Mouse (Mus musculus) ES-Bruce4 (cell line): ENCODE measurements at regions not wholly inside any gene's neighbourhood (a gene's known extent, or its start where the extent isn't known, plus 50 kb on each side); places are given as distances from the start of the nearest gene placed in this dataset.

Source experiments
- H3K27ac ChIP-seq: 2 replicates; pipeline ENCODE4 v1.5.1; 2012; ENCODE audit warnings: low read length, inconsistent platforms; ENCODE audit not compliant: insufficient read depth
- H3K27me3 ChIP-seq: 2 replicates; pipeline ENCODE4 v1.6.1; 2012; ENCODE audit warnings: mild to moderate bottlenecking, low read length, inconsistent platforms; ENCODE audit not compliant: control insufficient read depth, poor library complexity, insufficient read depth, severe bottlenecking
- H3K36me3 ChIP-seq: 2 replicates; pipeline ENCODE4 v1.6.1; 2012; ENCODE audit warnings: inconsistent platforms, mild to moderate bottlenecking, low read length, moderate library complexity; ENCODE audit not compliant: control insufficient read depth, poor library complexity, insufficient read depth, severe bottlenecking
- H3K4me1 ChIP-seq: one replicate; pipeline ENCODE4 v1.8.1; 2011; ENCODE audit warnings: low read length; ENCODE audit not compliant: control insufficient read depth, insufficient read depth
- H3K4me3 ChIP-seq: 2 replicates; pipeline ENCODE4 v1.5.1; 2011; ENCODE audit warnings: low read depth, mild to moderate bottlenecking, low read length
- H3K9ac ChIP-seq: 2 replicates; pipeline ENCODE4 v1.6.1; 2012; ENCODE audit warnings: low read depth, mild to moderate bottlenecking, inconsistent platforms; ENCODE audit not compliant: poor library complexity, severe bottlenecking
- H3K9me3 ChIP-seq: replicated peaks from 2 replicates; pipeline ENCODE4 v1.6.1; 2012; ENCODE audit warnings: mild to moderate bottlenecking, low read length, inconsistent platforms; ENCODE audit not compliant: control insufficient read depth, poor library complexity, insufficient read depth, severe bottlenecking
- CTCF ChIP-seq: IDR thresholded peaks from one replicate; pipeline ENCODE4 v1.8.1; 2011; ENCODE audit warnings: low read depth, low read length
- EP300 ChIP-seq: IDR thresholded peaks from 2 replicates; pipeline ENCODE4 v1.6.1; 2011; ENCODE audit warnings: low read depth, low read length; ENCODE audit not compliant: insufficient read depth
- POLR2A ChIP-seq: IDR thresholded peaks from one replicate; pipeline ENCODE4 v1.8.1; 2011; ENCODE audit warnings: low read length; ENCODE audit not compliant: insufficient read depth

GRCm38 (mm10) chr13:78935990-78936650 is 736.6 kb upstream of the Nr2f1 start:
- Histone ChIP-seq H3K4me3 (no peak overlapping the region), H3K9ac (no peak overlapping the region), H3K27me3 (no peaks in the 10 kb centered on the region), H3K36me3 (no peaks in the 10 kb centered on the region), H3K27ac (no peak overlapping the region), H3K4me1 (no peaks in the 10 kb centered on the region), H3K9me3 (no peaks in the 10 kb centered on the region)
- TF ChIP-seq EP300: no peak
- no peak for TF ChIP-seq CTCF
- no peak for TF ChIP-seq POLR2A

GRCm38 (mm10) chr13:78928347-78928746 is 728.8 kb upstream of the Nr2f1 start:
- no peak overlapping the region for H3K4me3 ChIP-seq
- no peaks in the 10 kb centered on the region for H3K27me3 ChIP-seq
- H3K36me3 ChIP-seq: no peaks in the 10 kb centered on the region
- no peak overlapping the region for H3K9ac ChIP-seq
- TF ChIP-seq EP300 (no peak), POLR2A (no peak), CTCF (no peak)
- H3K9me3 ChIP-seq: no peaks in the 10 kb centered on the region
- H3K4me1 ChIP-seq: no peaks in the 10 kb centered on the region
- H3K27ac ChIP-seq: no peak overlapping the region

GRCm38 (mm10) chr13:78920802-78921201 is 721.2 kb upstream of the Nr2f1 start:
- TF ChIP-seq CTCF (no peak), POLR2A (no peak)
- H3K4me3 ChIP-seq: no peak overlapping the region
- no peaks in the 10 kb centered on the region for H3K27me3 ChIP-seq
- H3K9ac ChIP-seq: no peak overlapping the region
- no peak overlapping the region for H3K27ac ChIP-seq
- no peaks in the 10 kb centered on the region for H3K4me1 ChIP-seq
- no peaks in the 10 kb centered on the region for H3K9me3 ChIP-seq
- no peaks in the 10 kb centered on the region for H3K36me3 ChIP-seq

- TF ChIP-seq CTCF (no peak), POLR2A (no peak), EP300 (no peak)
- Histone ChIP-seq H3K27ac (no peak overlapping the region), H3K9ac (no peak overlapping the region), H3K4me3 (no peak overlapping the region), H3K4me1 (no peaks in the 10 kb centered on the region), H3K27me3 (no peaks in the 10 kb centered on the region), H3K9me3 (no peaks in the 10 kb centered on the region), H3K36me3 (no peaks in the 10 kb centered on the region)
These were observed 710.3 kb upstream of the Nr2f1 start for GRCm38 (mm10) chr13:78909839-78910238.

- Histone ChIP-seq H3K36me3 (no peaks in the 10 kb centered on the region), H3K4me1 (no peaks in the 10 kb centered on the region), H3K27ac (no peak overlapping the region), H3K27me3 (no peaks in the 10 kb centered on the region), H3K9me3 (no peaks in the 10 kb centered on the region), H3K9ac (no peak overlapping the region), H3K4me3 (no peak overlapping the region)
- TF ChIP-seq CTCF (no peak), EP300 (no peak), POLR2A (no peak)
These were observed 704.5 kb upstream of the Nr2f1 start for GRCm38 (mm10) chr13:78904102-78904501.

- no peak overlapping the region for H3K9ac ChIP-seq
- TF ChIP-seq CTCF: no peak
- H3K4me3 ChIP-seq: no peak overlapping the region
- no peaks in the 10 kb centered on the region for H3K4me1 ChIP-seq
- H3K27me3 ChIP-seq: no peaks in the 10 kb centered on the region
- H3K27ac ChIP-seq: no peak overlapping the region
- H3K9me3 ChIP-seq: no peaks in the 10 kb centered on the region
- no peaks in the 10 kb centered on the region for H3K36me3 ChIP-seq
These were observed 701.1 kb upstream of the Nr2f1 start for GRCm38 (mm10) chr13:78900693-78901092.

GRCm38 (mm10) chr13:78892252-78892651 is 692.7 kb upstream of the Nr2f1 start:
- Histone ChIP-seq H3K36me3 (no peaks in the 10 kb centered on the region), H3K9me3 (no peaks in the 10 kb centered on the region), H3K4me1 (no peaks in the 10 kb centered on the region), H3K27ac (no peak overlapping the region), H3K9ac (no peak overlapping the region), H3K4me3 (no peak overlapping the region), H3K27me3 (no peaks in the 10 kb centered on the region)
- TF ChIP-seq POLR2A (no peak), CTCF (no peak), EP300 (no peak)
